Mouse (Mus musculus): ENCODE measurements around the gene Flt3. TPM values are rescaled to one million over a fixed set of nuclear protein-coding genes. Genes with fewer than 3 reads are reported as not detected.

The Flt3 gene
- polyA plus RNA-seq, 1 experiment from 2014 or later: 0.11 TPM

- Histone ChIP-seq H3K4me3 (replicated peaks) (no peak overlapping the region), H3K4me2 (no peak overlapping the region), H3K27me3 (no peaks in the 10 kb centered on the region), H3K9ac (no peak overlapping the region), H3K4me1 (peaks cover 5% of the 10 kb centered on the region; the same call in 1 of the 2 replicates), H3K27ac (no peak overlapping the region), H3K36me3 (replicated peaks) (no peaks in the 10 kb centered on the region), H3K9me3 (no peaks in the 10 kb centered on the region)
- 82% methylated on average over 13 of the region's 13 CpGs for WGBS
- no peak for ATAC-seq (ENCODE audit: low FRiP score)
These were observed 59.4 kb downstream of the Flt3 start for GRCm38 (mm10) chr5:147340741-147341414.

DNA sequence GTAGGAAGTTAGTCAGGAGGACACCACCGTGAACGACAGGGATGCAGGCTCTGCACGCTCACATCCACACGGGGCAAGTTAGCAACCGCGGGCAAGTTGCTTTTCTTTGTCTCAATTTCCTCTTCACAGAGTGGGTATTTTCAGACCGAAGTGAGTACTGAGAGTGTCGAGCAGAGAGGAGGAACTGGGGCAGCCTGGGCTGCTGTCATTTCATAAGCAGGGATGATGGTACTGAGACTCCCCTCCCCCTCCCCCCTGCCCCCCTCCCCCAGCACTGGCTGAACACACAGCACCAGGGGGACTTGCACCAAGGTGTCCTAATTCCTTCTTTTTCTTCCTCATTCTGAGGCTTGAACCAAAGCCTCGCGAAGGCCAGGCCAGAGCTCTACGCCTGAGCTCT, 60.7 kb downstream of the Flt3 start:
- Histone ChIP-seq H3K4me2 (no peak overlapping the region), H3K9me3 (no peaks in the 10 kb centered on the region), H3K4me3 (replicated peaks) (no peak overlapping the region), H3K4me1 (peaks cover 5% of the 10 kb centered on the region; the same call in 1 of the 2 replicates), H3K36me3 (replicated peaks) (no peaks in the 10 kb centered on the region), H3K27me3 (no peaks in the 10 kb centered on the region), H3K27ac (no peak overlapping the region), H3K9ac (no peak overlapping the region)
- 81% methylated on average over 11 of the region's 11 CpGs for WGBS
- ATAC-seq (ENCODE audit: low FRiP score): no peak

DNA sequence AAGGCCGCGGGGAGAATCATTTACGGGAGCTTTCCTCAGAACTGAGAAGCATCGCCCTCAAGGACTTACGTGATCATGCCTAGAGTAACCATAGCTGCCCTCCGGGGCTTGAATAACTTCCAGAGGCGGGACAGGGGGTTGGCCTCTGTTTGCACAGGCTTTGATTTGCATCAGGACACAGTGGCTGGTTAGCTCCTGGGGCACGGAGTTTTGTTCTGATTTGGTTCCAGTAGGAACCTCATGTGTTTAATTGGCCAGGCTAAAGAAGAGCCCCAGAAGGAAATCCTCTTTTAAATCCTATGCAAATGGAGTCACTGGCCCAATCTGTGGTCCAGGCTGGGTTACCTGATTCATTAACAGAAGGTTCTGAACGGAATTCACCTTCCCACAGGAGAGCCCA, 61.3 kb downstream of the Flt3 start:
- H3K4me3 ChIP-seq (replicated peaks): no peak overlapping the region
- H3K36me3 ChIP-seq (replicated peaks): no peaks in the 10 kb centered on the region
- no peak overlapping the region for H3K4me2 ChIP-seq
- no peaks in the 10 kb centered on the region for H3K27me3 ChIP-seq
- H3K9me3 ChIP-seq: no peaks in the 10 kb centered on the region
- H3K4me1 ChIP-seq: peaks cover 5% of the 10 kb centered on the region; the same call in 1 of the 2 replicates
- H3K27ac ChIP-seq: no peak overlapping the region
- WGBS: 54% methylated on average over 9 of the region's 9 CpGs
- no peak overlapping the region for H3K9ac ChIP-seq
- ATAC-seq (ENCODE audit: low FRiP score): no peak

DNA sequence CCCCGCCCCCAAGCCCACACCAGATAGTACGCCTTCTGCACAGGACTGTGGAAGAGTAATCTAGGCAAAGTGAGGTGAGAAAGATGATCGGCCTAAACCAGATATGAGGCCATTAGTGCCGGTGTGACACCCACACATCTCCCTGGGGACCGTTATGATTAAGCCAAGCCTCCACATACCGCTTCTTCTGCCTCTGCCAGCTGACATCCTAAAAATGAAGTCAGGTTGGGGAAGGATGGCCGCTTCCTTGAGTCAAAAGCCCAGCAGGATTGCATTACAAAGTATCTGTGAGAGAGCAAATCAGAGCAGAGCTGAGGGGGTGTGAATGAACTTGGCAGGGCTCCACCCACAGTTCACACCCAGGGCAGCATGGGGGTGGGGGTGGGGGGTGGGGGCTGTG, 67.6 kb downstream of the Flt3 start:
- WGBS: 55% methylated on average over 7 of the region's 7 CpGs
- no peak overlapping the region for H3K9ac ChIP-seq
- no peaks in the 10 kb centered on the region for H3K4me1 ChIP-seq
- peaks cover 10% of the 10 kb centered on the region for H3K27me3 ChIP-seq
- no peak overlapping the region for H3K4me3 ChIP-seq (replicated peaks)
- H3K4me2 ChIP-seq: no peak overlapping the region
- no peak overlapping the region for H3K27ac ChIP-seq
- no peak for ATAC-seq (ENCODE audit: low FRiP score)
- no peaks in the 10 kb centered on the region for H3K9me3 ChIP-seq
- H3K36me3 ChIP-seq (replicated peaks): no peaks in the 10 kb centered on the region

DNA sequence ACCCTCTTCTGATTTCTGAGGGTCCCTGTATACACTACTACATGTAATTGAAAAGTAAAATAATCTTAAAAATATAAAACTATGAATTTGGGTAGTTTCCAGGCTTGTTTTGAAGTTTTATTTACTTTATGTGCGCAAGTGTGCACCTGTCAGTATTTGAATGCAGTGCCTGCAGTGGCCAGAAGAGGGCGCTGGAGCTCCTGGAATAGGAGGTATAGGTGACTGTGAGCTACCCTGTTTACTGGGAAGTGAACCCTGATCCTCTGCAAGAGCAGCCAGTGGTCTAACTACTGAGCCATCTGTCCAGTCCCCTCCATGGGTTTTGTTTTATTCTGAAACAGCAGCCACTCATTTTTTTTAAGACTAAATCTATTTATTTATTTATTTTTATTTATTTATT, 68.7 kb downstream of the Flt3 start:
- Histone ChIP-seq H3K9me3 (no peaks in the 10 kb centered on the region), H3K9ac (no peak overlapping the region), H3K27me3 (peaks cover 10% of the 10 kb centered on the region), H3K36me3 (replicated peaks) (no peaks in the 10 kb centered on the region), H3K4me2 (no peak overlapping the region), H3K27ac (no peak overlapping the region), H3K4me3 (replicated peaks) (no peak overlapping the region), H3K4me1 (no peaks in the 10 kb centered on the region)
- ATAC-seq (ENCODE audit: low FRiP score): no peak
- 40% methylated on average over 2 of the region's 2 CpGs for WGBS

- no peak overlapping the region for H3K4me3 ChIP-seq (replicated peaks)
- 86% methylated on average over 11 of the region's 11 CpGs for WGBS
- H3K27me3 ChIP-seq: peaks cover 13% of the 10 kb centered on the region
- no peaks in the 10 kb centered on the region for H3K4me1 ChIP-seq
- H3K36me3 ChIP-seq (replicated peaks): no peaks in the 10 kb centered on the region
- no peak overlapping the region for H3K9ac ChIP-seq
- ATAC-seq (ENCODE audit: low FRiP score): no peak
- H3K9me3 ChIP-seq: no peaks in the 10 kb centered on the region
- no peak overlapping the region for H3K4me2 ChIP-seq
- no peak overlapping the region for H3K27ac ChIP-seq
These were observed 70.3 kb downstream of the Flt3 start for GRCm38 (mm10) chr5:147329946-147330345.

DNA sequence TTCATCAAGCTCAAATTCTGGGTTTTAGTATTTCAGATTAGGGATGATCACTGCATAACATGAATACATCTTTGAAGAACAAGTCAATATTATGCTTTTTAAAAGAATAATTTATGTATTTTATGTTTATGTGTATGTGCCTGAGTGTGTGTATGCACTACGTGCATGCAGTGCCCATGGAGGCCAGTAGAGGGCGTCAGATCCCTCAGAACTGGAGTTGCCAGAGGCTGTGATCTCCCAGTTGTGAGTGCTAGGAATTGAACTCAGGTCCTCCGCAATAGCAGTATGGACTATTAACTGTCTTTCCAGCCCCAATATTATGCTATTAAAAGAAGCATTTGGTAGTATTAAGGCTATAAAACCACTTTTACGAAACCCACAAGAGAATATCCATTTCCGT, 72.7 kb downstream of the Flt3 start:
- Histone ChIP-seq H3K4me2 (no peak overlapping the region), H3K4me1 (no peaks in the 10 kb centered on the region), H3K36me3 (replicated peaks) (no peaks in the 10 kb centered on the region), H3K9me3 (no peaks in the 10 kb centered on the region), H3K4me3 (replicated peaks) (no peak overlapping the region), H3K9ac (no peak overlapping the region), H3K27ac (no peak overlapping the region), H3K27me3 (peaks cover 27% of the 10 kb centered on the region)
- 88% methylated on average over 5 of the region's 5 CpGs for WGBS
- ATAC-seq (ENCODE audit: low FRiP score): no peak

GRCm38 (mm10) chr5:147325931-147326330, 74.4 kb downstream of the Flt3 start:
- ATAC-seq (ENCODE audit: low FRiP score): no peak
- H3K9ac ChIP-seq: no peak overlapping the region
- 71% methylated on average over 11 of the region's 11 CpGs for WGBS

GRCm38 (mm10) chr5:147323237-147323917, 76.9 kb downstream of the Flt3 start:
- 0 out of 2 replicates have a peak, but pooled peaks have one; percentile 14 for ATAC-seq (ENCODE audit: low FRiP score)
- no peak overlapping the region for H3K4me3 ChIP-seq (replicated peaks)
- 20% methylated on average over 16 of the region's 17 CpGs for WGBS
- H3K36me3 ChIP-seq (replicated peaks): no peaks in the 10 kb centered on the region
- H3K9ac ChIP-seq: no peak overlapping the region
- H3K4me1 ChIP-seq: no peaks in the 10 kb centered on the region
- peaks cover 58% of the 10 kb centered on the region for H3K27me3 ChIP-seq
- no peaks in the 10 kb centered on the region for H3K9me3 ChIP-seq
- H3K27ac ChIP-seq: no peak overlapping the region
- H3K4me2 ChIP-seq: no peak overlapping the region

More at GRCm38 (mm10) chr5:147325931-147326330, 74.4 kb downstream of the Flt3 start:
- H3K27me3 ChIP-seq: peaks cover 44% of the 10 kb centered on the region
- H3K4me2 ChIP-seq: no peak overlapping the region
- H3K27ac ChIP-seq: no peak overlapping the region
- H3K4me1 ChIP-seq: no peaks in the 10 kb centered on the region
- H3K36me3 ChIP-seq (replicated peaks): no peaks in the 10 kb centered on the region
- no peak overlapping the region for H3K4me3 ChIP-seq (replicated peaks)
- no peaks in the 10 kb centered on the region for H3K9me3 ChIP-seq

- ATAC-seq (ENCODE audit: low FRiP score): no peak
- Histone ChIP-seq H3K4me1 (no peaks in the 10 kb centered on the region), H3K4me3 (replicated peaks) (no peak within 1 kb of the TSS), H3K9me3 (no peaks in the 10 kb centered on the region), H3K27ac (no peak within 1 kb of the TSS), H3K36me3 (replicated peaks) (no peaks in the 10 kb centered on the region), H3K9ac (no peak within 1 kb of the TSS), H3K4me2 (no peak within 1 kb of the TSS), H3K27me3 (peaks cover 70% of the 10 kb centered on the region)
- 80% methylated on average over 8 of the region's 8 CpGs for WGBS
These were observed 78.1 kb downstream of the Flt3 start, which contains the start of gene Urad for GRCm38 (mm10) chr5:147322183-147322582. Gene Urad (minus strand): TSS chr5:147322440.

DNA sequence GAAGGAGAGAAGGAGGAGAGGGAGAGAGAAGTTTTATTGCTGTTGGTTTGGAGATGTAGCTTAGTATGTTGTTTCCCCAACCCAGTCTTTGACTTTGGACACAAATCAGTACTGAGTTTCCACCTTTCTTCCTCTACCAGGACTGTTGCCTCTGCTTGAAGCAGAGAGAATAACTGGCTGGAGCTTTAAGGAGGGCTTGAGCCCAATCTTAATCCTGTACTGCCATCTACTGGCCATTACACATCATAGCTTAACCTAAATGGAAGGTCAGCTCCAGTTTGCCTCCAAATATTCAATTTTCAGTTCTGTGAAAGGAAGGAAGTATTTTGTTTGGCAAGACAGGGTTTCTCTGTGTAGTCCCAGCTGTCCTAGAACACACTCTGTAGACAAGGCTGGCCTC, 80.6 kb downstream of the Flt3 start:
- H3K4me1 ChIP-seq: no peaks in the 10 kb centered on the region
- H3K4me3 ChIP-seq (replicated peaks): no peak overlapping the region
- 0 out of 2 replicates have a peak, but pooled peaks have one; percentile 41 for ATAC-seq (ENCODE audit: low FRiP score)
- peaks cover 92% of the 10 kb centered on the region for H3K27me3 ChIP-seq
- H3K36me3 ChIP-seq (replicated peaks): no peaks in the 10 kb centered on the region
- no peak overlapping the region for H3K27ac ChIP-seq
- no peaks in the 10 kb centered on the region for H3K9me3 ChIP-seq
- H3K9ac ChIP-seq: no peak overlapping the region
- no peak overlapping the region for H3K4me2 ChIP-seq

GRCm38 (mm10) chr5:147317991-147318390, 82.3 kb downstream of the Flt3 start:
- Histone ChIP-seq H3K27me3 (peaks cover 99% of the 10 kb centered on the region), H3K4me1 (no peaks in the 10 kb centered on the region), H3K4me2 (no peak overlapping the region), H3K9me3 (no peaks in the 10 kb centered on the region), H3K9ac (no peak overlapping the region), H3K27ac (no peak overlapping the region), H3K4me3 (replicated peaks) (no peak overlapping the region), H3K36me3 (replicated peaks) (no peaks in the 10 kb centered on the region)
- WGBS: 17% methylated on average over 7 of the region's 7 CpGs
- ATAC-seq (ENCODE audit: low FRiP score): no peak

DNA sequence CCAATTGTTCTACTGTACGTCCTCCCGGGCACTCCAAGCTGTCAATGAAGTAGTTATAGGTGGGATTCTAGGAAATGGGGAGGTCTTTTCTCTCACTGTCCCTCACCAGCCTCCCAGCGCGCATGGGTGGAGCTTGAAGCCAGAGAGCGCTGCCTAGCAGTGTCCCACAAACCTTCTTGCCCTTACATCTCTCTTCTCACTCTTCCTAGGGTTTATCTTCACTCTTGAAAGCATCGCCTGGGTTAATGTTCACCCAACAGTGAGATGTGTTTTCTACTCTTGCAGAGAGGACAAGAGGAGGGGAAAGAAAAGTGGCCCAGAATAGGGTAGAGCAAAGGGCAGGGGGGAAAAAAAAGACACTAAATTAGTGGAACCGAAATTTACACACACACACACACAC, 83.0 kb downstream of the Flt3 start:
- ATAC-seq (ENCODE audit: low FRiP score): no peak
- Histone ChIP-seq H3K36me3 (replicated peaks) (no peaks in the 10 kb centered on the region), H3K4me1 (no peaks in the 10 kb centered on the region), H3K9ac (no peak overlapping the region), H3K9me3 (no peaks in the 10 kb centered on the region), H3K4me2 (no peak overlapping the region), H3K4me3 (replicated peaks) (no peak overlapping the region), H3K27me3 (peaks cover 99% of the 10 kb centered on the region), H3K27ac (no peak overlapping the region)
- WGBS: under 1% methylated on average over 6 of the region's 7 CpGs
